Mouse (Mus musculus): ENCODE results near the gene Cfap57.

Gene Cfap57

DNA sequence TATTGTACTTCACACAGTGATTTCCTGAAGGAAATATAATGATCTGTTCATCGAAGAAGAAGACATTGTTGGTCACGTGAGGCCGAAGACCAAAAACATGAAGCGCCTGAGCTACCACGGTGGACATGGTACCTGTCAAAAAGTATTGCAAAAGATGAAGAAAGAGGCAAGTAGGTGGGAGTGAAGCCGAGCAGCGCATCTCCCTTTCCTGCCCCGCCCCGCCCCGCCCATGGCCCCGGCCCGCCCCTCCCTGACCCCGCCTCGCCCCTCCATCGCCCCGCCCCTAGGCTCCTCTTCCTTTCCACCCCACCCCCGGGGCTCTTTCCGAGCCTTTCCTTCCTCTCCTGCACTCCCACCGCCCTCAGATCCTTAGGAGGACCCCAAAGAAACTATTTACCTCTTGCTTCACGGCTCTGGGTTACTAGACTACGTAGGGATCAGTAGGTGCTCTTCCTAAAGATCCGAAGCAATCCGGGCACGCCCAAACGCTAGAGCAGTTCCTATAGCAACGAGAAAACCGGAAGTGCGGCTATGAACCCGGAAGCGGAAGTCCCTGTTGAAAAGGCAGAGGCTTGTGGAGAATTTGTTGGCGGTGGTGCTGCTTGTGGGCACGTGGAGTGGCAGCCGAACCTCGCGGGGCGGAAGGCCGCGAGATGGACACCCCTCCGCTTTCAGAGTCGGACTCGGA is at the start of gene Cfap57, which contains the start of gene Ebna1bp2:
Gene Cfap57, minus strand, starts transcription at position 499 of the 688 bp plus-strand sequence.
Gene Ebna1bp2, plus strand, starts transcription at position 521 of the 688 bp plus-strand sequence.
- peak; percentile 99 for DNase-seq (ENCODE audit: low spot score)

GRCm38 (mm10) chr4:118658652-118659051 is 38.1 kb upstream of the Cfap57 start, which contains the start of gene Olfr62:
Olfr62 (plus strand) TSS chr4:118658952.
- no peak for DNase-seq (ENCODE audit: low spot score)

- DNase-seq (ENCODE audit: low spot score), result peak; percentile 82
These were observed 24.7 kb upstream of the Cfap57 start for GRCm38 (mm10) chr4:118645234-118645633.

- no peak for DNase-seq (ENCODE audit: low spot score)
These were observed 22.0 kb upstream of the Cfap57 start for GRCm38 (mm10) chr4:118642346-118643190.

- no peak for DNase-seq (ENCODE audit: low spot score)
These were observed 9.7 kb upstream of the Cfap57 start for GRCm38 (mm10) chr4:118630261-118630660.

DNA sequence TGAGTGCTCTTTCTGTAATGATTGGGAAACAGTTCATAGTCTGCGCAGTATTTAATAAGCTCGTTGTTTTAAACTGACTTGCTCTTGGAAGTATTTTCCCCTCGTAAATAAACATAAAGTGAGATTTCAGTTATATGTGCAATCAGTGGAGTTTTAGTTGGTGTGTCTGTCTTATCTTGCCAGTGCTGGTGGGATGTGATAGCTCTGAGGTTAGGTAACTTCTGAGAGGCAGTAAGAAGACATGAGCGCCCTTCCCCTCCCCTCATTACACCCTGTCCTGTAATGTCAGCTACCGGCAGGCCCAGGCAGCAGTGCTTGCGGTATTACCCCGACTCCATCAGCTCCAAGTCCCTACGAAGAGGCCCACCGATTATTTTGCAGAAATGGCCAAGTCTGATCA is 1.2 kb upstream of the Cfap57 start:
- DNase-seq (ENCODE audit: low spot score), result no peak

GRCm38 (mm10) chr4:118620967-118621320 is 367 bp upstream of the Cfap57 start:
- peak; percentile 21 for DNase-seq (ENCODE audit: low spot score)

DNA sequence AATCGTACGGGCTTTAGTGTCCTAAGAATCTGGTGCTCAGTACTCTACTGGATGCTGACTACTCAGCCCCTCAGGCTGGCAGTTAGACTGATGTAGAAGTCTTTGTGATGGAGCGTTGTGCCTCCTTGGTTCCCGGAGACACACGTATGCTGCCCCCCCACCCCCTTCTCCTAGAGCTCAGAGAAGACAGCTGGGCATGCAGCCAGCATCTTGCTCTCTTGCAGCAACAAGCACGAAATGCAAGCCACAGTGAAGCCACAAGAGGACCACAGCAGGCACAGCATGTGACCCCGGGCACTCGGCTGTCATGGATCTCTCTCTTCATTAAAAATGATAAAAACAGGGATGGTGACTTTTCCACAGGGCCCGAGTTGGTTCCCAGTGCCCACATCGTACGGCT is 5.2 kb downstream of the Cfap57 start:
- no peak for DNase-seq (ENCODE audit: low spot score)

GRCm38 (mm10) chr4:118612619-118613018 is 8.0 kb downstream of the Cfap57 start:
- peak; percentile 66 for DNase-seq (ENCODE audit: low spot score)

- no peak for DNase-seq (ENCODE audit: low spot score)
These were observed 10.7 kb downstream of the Cfap57 start for GRCm38 (mm10) chr4:118609836-118610235.

GRCm38 (mm10) chr4:118604065-118604464 is 16.5 kb downstream of the Cfap57 start:
- no peak for DNase-seq (ENCODE audit: low spot score)

GRCm38 (mm10) chr4:118589733-118590130 is 30.8 kb downstream of the Cfap57 start:
- DNase-seq (ENCODE audit: low spot score), result peak; percentile 50

GRCm38 (mm10) chr4:118589053-118589732 is 31.4 kb downstream of the Cfap57 start:
- DNase-seq (ENCODE audit: low spot score), result no peak

DNA sequence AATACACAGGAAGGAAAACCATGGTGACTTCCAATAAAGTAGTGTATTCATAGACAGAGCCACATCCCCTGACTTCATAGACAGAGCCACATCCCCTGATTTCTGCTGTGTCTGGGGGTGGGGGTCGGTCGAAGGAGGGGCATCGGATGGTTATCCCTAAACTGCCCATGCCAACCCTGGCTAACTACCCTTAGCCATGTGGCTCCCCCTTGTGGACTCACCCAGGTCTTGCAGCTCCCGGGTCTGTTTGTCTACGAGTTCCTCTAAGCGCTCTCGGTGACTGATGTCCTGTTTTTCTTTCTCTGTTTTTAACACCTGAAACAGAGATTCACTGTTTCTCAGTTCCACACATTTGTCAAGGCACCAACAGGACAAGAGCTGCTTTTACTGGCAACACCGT is 37.9 kb downstream of the Cfap57 start:
- no peak for DNase-seq (ENCODE audit: low spot score)

GRCm38 (mm10) chr4:118581508-118581907 is 39.1 kb downstream of the Cfap57 start:
- peak; percentile 22 for DNase-seq (ENCODE audit: low spot score)

DNA sequence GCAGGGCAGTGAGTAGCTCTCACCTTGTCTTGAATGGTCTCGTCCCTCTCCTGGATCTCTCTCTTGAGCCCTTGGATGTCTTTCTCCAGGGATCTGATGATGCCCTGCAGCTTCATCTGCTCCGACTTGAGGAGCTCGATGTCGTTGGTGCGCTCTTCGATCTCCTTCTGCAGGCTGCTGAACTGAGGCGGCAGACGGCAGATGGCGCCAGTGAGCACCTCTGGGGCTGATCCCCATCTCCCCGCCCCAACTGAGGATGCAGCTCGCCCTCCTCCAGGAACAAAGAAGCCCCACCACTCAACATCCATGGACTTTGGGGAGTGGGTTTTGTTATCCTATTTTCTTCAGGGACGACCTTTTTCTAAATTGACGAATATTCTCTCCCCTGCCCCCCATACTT is 41.3 kb downstream of the Cfap57 start:
- DNase-seq (ENCODE audit: low spot score), result peak; percentile 48

GRCm38 (mm10) chr4:118576097-118576496 is 44.5 kb downstream of the Cfap57 start:
- peak; percentile 95 for DNase-seq (ENCODE audit: low spot score)

DNA sequence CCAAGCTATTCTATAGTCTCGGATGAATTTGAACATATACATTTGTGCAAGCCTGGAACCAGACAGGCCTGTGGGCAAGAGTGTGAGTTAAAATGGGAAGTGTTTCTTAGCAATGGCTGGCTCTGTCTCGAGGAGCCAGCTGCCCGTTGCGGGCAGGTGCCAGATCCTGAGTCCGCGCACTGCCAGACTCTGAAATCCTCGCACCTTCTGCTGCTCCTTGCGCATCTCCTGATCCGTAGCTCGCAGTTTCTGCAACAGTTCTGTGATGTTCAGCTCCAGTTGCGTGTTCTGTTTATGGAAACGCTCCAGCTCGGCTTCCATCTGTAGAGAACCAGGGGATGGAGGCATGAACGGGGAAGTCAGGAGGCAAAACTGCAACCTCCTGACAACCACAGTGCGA is 49.1 kb downstream of the Cfap57 start:
- DNase-seq (ENCODE audit: low spot score), result no peak

GRCm38 (mm10) chr4:118569320-118569719 is 51.3 kb downstream of the Cfap57 start:
- no peak for DNase-seq (ENCODE audit: low spot score)

DNA sequence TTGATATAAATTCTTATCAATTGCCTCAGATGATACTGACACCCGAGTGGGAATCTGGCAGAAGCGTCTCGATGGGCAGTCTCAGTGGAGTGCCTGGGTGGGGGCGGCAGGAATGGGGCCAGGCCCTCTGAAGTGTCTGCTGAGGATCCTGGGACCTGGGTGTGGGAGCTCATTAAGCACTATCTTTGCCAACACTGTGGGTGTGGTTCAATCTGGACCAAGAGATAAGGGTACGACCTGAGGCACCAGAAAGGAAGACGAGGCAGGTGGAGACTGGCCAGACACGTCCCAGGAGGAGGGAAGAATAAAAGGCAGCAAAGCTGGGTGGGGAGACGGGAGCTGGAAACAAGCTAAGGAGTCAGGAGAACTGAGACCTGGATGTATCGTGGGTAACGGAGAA is 51.9 kb downstream of the Cfap57 start:
- no peak for DNase-seq (ENCODE audit: low spot score)

DNA sequence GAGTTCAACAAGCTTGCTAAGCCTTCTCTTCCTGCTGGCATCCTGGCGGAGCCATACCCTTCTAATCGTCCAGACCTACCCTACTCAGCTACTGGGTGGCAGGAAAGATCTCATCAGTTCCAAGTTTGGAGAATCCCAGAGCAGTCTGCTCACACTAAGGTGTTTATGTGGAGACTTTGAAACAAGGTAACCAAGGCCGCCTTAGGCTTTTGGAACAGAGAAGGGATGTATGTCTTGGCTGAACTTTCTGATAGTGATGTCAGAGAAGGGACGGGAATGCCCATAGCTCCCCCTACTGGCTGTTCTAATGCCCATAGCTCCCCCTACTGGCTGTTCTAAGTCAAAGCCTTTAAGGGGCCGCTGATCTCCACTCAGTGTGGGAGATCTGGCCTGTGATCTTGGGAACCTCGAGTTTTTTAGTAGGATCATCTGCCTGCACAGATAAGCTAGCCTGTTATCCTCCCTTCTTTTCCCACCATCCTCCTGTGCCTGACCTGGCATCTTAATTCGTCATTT is 54.4 kb downstream of the Cfap57 start:
- DNase-seq (ENCODE audit: low spot score), result peak; percentile 89

DNA sequence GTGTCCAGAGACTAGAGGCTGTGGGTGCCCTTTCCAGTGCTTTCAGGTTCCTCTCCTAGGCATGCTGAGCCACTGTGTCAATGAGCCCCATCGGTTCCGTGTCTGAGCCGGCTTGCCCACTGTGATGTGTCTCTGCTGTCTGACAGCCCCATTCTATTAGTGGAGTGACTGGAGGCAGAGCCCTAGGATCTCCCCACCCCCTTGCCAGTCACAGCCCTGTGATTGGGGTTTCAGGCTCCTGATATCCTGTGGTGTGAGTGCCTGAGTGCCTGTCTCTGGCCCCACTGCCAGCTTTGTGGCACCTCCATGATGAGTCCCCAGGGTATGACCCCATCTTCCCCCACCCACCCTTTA is 55.7 kb downstream of the Cfap57 start:
- DNase-seq (ENCODE audit: low spot score), result no peak

Measured in embryo, embryonic 10.5 days (tissue).